Mouse (Mus musculus) erythroblast, adult 5-6 weeks (primary cell): Measurements from ENCODE around the gene Slc39a12. TPM values are rescaled to one million over a fixed set of nuclear protein-coding genes. Genes with fewer than 3 reads are reported as not detected.

ENCODE experiments used
- total RNA-seq, 2 experiments: library from RNA; stranded (forward) in 1 of 2; stranded (reverse) in 1 of 2; fragments of 150-400 nt in 1 of 2; fragments of 200-764, 138-1000 nt in 1 of 2; gene quantifications; 2 replicates each; pipeline versions ENCODE4 v1.2.3 to v1.2.4; 2015 to 2017; ENCODE audit warnings: low replicate concordance in 2 of 2

Slc39a12 gene
- total RNA-seq, 2 experiments from 2014 or later, result not detected

Other genes with a start within 250 kb of the Slc39a12 start
- gene Tmem236, start 213.8 kb upstream of the Slc39a12 start, total RNA-seq (2015; ENCODE audit: low replicate concordance), result not detected in 2 replicates
- 0.56 and 0.60 TPM in 2 replicates for gene Tmem236, start 213.8 kb upstream of the Slc39a12 start, total RNA-seq (2017; ENCODE audit: low replicate concordance)
- 23.2 and 27.4 TPM in 2 replicates for gene Mrc1, start 158.9 kb upstream of the Slc39a12 start, total RNA-seq (2015; ENCODE audit: low replicate concordance)
- gene Mrc1, start 158.9 kb upstream of the Slc39a12 start, total RNA-seq (2017; ENCODE audit: low replicate concordance), result 24.8 and 31.8 TPM in 2 replicates
- gene Cacnb2, start 214.8 kb downstream of the Slc39a12 start, total RNA-seq (2015; ENCODE audit: low replicate concordance), result not detected in 2 replicates
- gene Cacnb2, start 214.8 kb downstream of the Slc39a12 start, total RNA-seq (2017; ENCODE audit: low replicate concordance), result 0.42 TPM in 1 of 2 replicates, not detected in the other